In the genomic region with DNA sequence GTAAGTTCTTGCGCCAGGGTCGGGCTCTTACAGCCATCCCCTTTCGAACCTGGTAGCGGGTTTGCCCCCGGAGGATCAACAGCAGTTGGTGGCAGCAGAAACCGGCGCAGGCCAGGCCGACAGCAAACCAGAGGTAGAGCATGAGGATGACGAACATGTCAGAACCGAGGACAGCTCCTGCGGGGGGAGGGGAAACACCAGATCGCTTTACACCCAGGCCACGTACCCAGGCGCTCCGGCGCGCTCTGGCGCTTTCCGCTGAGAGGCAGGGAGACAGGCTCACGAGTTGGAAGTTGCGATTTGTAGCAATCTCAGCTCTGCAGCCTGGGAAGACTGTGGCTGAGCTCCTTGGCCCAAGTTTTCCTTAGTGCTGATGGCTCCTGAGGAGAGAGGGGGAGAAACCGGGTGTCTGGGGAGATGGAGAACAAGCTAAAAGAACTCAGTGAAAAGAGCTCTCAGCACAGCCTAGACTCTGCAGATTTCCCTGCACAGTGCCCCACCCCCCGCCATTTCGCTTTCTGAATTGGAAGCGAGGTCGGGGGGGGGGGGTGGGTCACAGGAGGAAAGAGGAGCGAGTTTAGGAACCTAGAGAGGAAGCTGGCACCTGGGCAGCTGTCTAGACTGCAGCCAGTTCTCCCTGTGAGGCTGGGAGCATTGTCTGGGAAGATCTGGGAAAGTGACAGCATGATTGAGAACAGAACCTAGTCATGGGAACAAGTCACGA, we compare ENCODE assay signal across 8 mouse cellular contexts. TPM values are rescaled to one million over a fixed set of nuclear protein-coding genes. Genes with fewer than 3 reads are reported as not detected.
DNase-seq lines count a peak whose midpoint lies in the region; ATAC-seq and TF ChIP-seq lines count a peak whose summit lies in the region.

No protein-coding gene starts in this region.

- no peak overlapping the region for H3K9ac ChIP-seq in ES-Bruce4 (ENCODE audit: low read depth, poor library complexity, severe bottlenecking)
- H3K9ac ChIP-seq in forebrain, postnatal 0 days: peak overlapping the region; percentile 25; the same call in 1 of the 2 replicates

- no peaks in the 10 kb centered on the region for H3K27me3 ChIP-seq in ES-Bruce4 (ENCODE audit: control insufficient read depth, insufficient read depth, low read length, poor library complexity, severe bottlenecking)
- no peaks in the 10 kb centered on the region for H3K27me3 ChIP-seq in forebrain, postnatal 0 days (ENCODE audit: insufficient read depth, low read length)
- peaks cover 97% of the 10 kb centered on the region for H3K27me3 ChIP-seq in hindbrain, embryonic 10.5 days (ENCODE audit: insufficient read depth, poor library complexity, severe bottlenecking)
- H3K27me3 ChIP-seq in splenic B cell, adult 2 months (ENCODE audit: control insufficient read depth, insufficient read depth, low read length, poor library complexity, severe bottlenecking): no peaks in the 10 kb centered on the region

- H3K36me3 ChIP-seq in ES-Bruce4 (ENCODE audit: control insufficient read depth, insufficient read depth, low read length, poor library complexity, severe bottlenecking): no peaks in the 10 kb centered on the region
- H3K36me3 ChIP-seq in forebrain, postnatal 0 days (ENCODE audit: insufficient read depth): no peaks in the 10 kb centered on the region
- H3K36me3 ChIP-seq in hindbrain, embryonic 10.5 days: no peaks in the 10 kb centered on the region
- H3K36me3 ChIP-seq in splenic B cell, adult 2 months (ENCODE audit: control insufficient read depth, insufficient read depth, low read length, poor library complexity, severe bottlenecking): no peaks in the 10 kb centered on the region

- H3K27ac ChIP-seq in ES-Bruce4 (ENCODE audit: insufficient read depth, low read length): no peak overlapping the region
- 0 out of 2 replicates have a peak overlapping the region, but pooled peaks have one; percentile 30 for H3K27ac ChIP-seq in forebrain, postnatal 0 days (ENCODE audit: low read depth, low read length)
- H3K27ac ChIP-seq in hindbrain, embryonic 10.5 days: peak overlapping the region; percentile 42; the same call in 1 of the 2 replicates

- ATAC-seq in forebrain, postnatal 0 days: peak; percentile 84

- H3K4me3 ChIP-seq in ES-Bruce4 (ENCODE audit: low read depth, low read length): peak overlapping the region; percentile 30; the same call in 1 of the 2 replicates
- H3K4me3 ChIP-seq in forebrain, postnatal 0 days (ENCODE audit: low read depth, low read length): no peak overlapping the region; the same call in 1 of the 2 replicates
- H3K4me3 ChIP-seq in hindbrain, embryonic 10.5 days: peak overlapping the region; percentile 38

- 3% methylated on average over 28 of the region's 28 CpGs for WGBS in forebrain, postnatal 0 days
- 3% methylated on average over 28 of the region's 28 CpGs for WGBS in hindbrain, embryonic 10.5 days

- TF ChIP-seq EP300 in ES-Bruce4 (IDR thresholded peaks at IDR 0.05; ENCODE audit: insufficient read depth, low read depth, low read length): peak; percentile 72; the same call in 1 of the 2 replicates

- no peak for TF ChIP-seq POLR2A in ES-Bruce4 (IDR thresholded peaks at IDR 0.05; ENCODE audit: insufficient read depth, low read length)

- no peaks in the 10 kb centered on the region for H3K4me1 ChIP-seq in ES-Bruce4 (ENCODE audit: control insufficient read depth, insufficient read depth, low read length)
- 0 out of 2 replicates have a peak, but pooled peaks cover 6% of the 10 kb centered on the region for H3K4me1 ChIP-seq in forebrain, postnatal 0 days (ENCODE audit: insufficient read depth)
- H3K4me1 ChIP-seq in hindbrain, embryonic 10.5 days (replicated peaks): peaks cover 13% of the 10 kb centered on the region

- peak; percentile 30 for DNase-seq in adrenal gland, adult 8-10 months
- peak; percentile 72 for DNase-seq in forebrain, postnatal 0 days
- peak; percentile 78 for DNase-seq in hindbrain, embryonic 10.5 days (ENCODE audit: low spot score)
- peak; percentile 56 for DNase-seq in layer of hippocampus, adult 9-11 months
- DNase-seq in mesoderm, embryonic 11.5 days (ENCODE audit: low read depth, low spot score): peak; percentile 87
- DNase-seq in splenic B cell, adult 2 months (ENCODE audit: low read depth, low spot score): peak; percentile 49
- DNase-seq in cerebellum, adult 11-12 months: no peak

- peak overlapping the region; percentile 40 for H3K4me2 ChIP-seq in forebrain, postnatal 0 days (ENCODE audit: low read depth)

- TF ChIP-seq CTCF in ES-Bruce4 (IDR thresholded peaks at IDR 0.05; ENCODE audit: low read depth, low read length): no peak
- TF ChIP-seq CTCF in forebrain, postnatal 0 days (IDR thresholded peaks at IDR 0.05; ENCODE audit: low read depth): no peak

- no peaks in the 10 kb centered on the region for H3K9me3 ChIP-seq in ES-Bruce4 (replicated peaks; ENCODE audit: control insufficient read depth, insufficient read depth, low read length, poor library complexity, severe bottlenecking)
- no peaks in the 10 kb centered on the region for H3K9me3 ChIP-seq in forebrain, postnatal 0 days (ENCODE audit: low read length)
- H3K9me3 ChIP-seq in hindbrain, embryonic 10.5 days: no peaks in the 10 kb centered on the region

RNA-seq across cellular contexts. Expression of gene Zdhhc22, which starts 6.6 kb away (rescaled TPM):
- polyA plus RNA-seq in ES-Bruce4 (2011; ENCODE audit: insufficient read depth, insufficient read length, low read depth, missing spikeins): not detected in 2 replicates
- total RNA-seq in adrenal gland, adult 8-10 months (2022): 1 to 10 TPM; 1.8 to 4.7 (median 3.0) TPM
- total RNA-seq in forebrain, postnatal 0 days (2014; rRNA removed): 10.7 and 12.5 TPM in 2 replicates
- polyA plus RNA-seq in forebrain, postnatal 0 days (2015; fragmentation: Nextera tagmentation; extraction: Ambion mirVana): 12.3 and 21.7 TPM in 2 replicates
- 0.14 and 0.75 TPM in 2 replicates for polyA plus RNA-seq in hindbrain, embryonic 10.5 days (2016; fragmentation: Nextera tagmentation; extraction: Ambion mirVana)

RNA-seq across cellular contexts. Expression of gene Cipc, which starts 36.8 kb away (rescaled TPM):
- polyA plus RNA-seq in ES-Bruce4 (2011; ENCODE audit: insufficient read depth, insufficient read length, low read depth, missing spikeins): 21.2 and 23.5 TPM in 2 replicates
- 10 to 100 TPM; 25.4 to 43.9 (median 32.1) TPM for total RNA-seq in adrenal gland, adult 8-10 months (2022)
- total RNA-seq in forebrain, postnatal 0 days (2014; rRNA removed): 53.1 and 62.9 TPM in 2 replicates
- polyA plus RNA-seq in forebrain, postnatal 0 days (2015; fragmentation: Nextera tagmentation; extraction: Ambion mirVana): 28.4 and 38.1 TPM in 2 replicates
- 33.9 and 35.2 TPM in 2 replicates for polyA plus RNA-seq in hindbrain, embryonic 10.5 days (2016; fragmentation: Nextera tagmentation; extraction: Ambion mirVana)

RNA-seq across cellular contexts. Expression of gene Tmem63c, which starts 37.5 kb away (rescaled TPM):
- 0.99 and 1.1 TPM in 2 replicates for polyA plus RNA-seq in ES-Bruce4 (2011; ENCODE audit: insufficient read depth, insufficient read length, low read depth, missing spikeins)
- 1 to 10 TPM; 2.3 to 4.8 (median 3.1) TPM for total RNA-seq in adrenal gland, adult 8-10 months (2022)
- total RNA-seq in forebrain, postnatal 0 days (2014; rRNA removed): 20.1 and 21.8 TPM in 2 replicates
- polyA plus RNA-seq in forebrain, postnatal 0 days (2015; fragmentation: Nextera tagmentation; extraction: Ambion mirVana): 6.6 and 8.5 TPM in 2 replicates
- polyA plus RNA-seq in hindbrain, embryonic 10.5 days (2016; fragmentation: Nextera tagmentation; extraction: Ambion mirVana): 0.10 and 0.35 TPM in 2 replicates
